Mouse (Mus musculus) stomach, embryonic 15.5 days (tissue): ENCODE data around the gene Acads. TPM values are rescaled to one million over a fixed set of nuclear protein-coding genes. Genes with fewer than 3 reads are reported as not detected.
"Not testable (repeated sequence)": the region's sequence is repeated elsewhere in the genome, so short reads cannot be mapped to it uniquely, and the experiment has no call there.

ENCODE experiments used
- ATAC-seq: fragments of 200-750 bp; cut with Nextera tagmentation; 2 replicates; pipeline ENCODE4 v1.8.0; 2017; ENCODE audit warnings: low read depth, moderate number of reproducible peaks, moderate TSS enrichment; ENCODE audit not compliant: insufficient read depth, low FRiP score
- H3K27ac ChIP-seq: fragments of 300-500 bp; sonication (generic); 2 replicates; pipeline ENCODE4 v1.5.1; 2015; ENCODE audit warnings: mild to moderate bottlenecking, inconsistent platforms
- H3K27me3 ChIP-seq: fragments of 300-500 bp; sonication (generic); replicated peaks from 2 replicates; pipeline ENCODE4 v1.6.1; 2015; ENCODE audit warnings: inconsistent platforms
- H3K36me3 ChIP-seq: fragments of 300-500 bp; sonication (generic); 2 replicates; pipeline ENCODE4 v1.6.1; 2015; ENCODE audit warnings: inconsistent platforms
- H3K4me1 ChIP-seq: fragments of 300-500 bp; sonication (generic); 2 replicates; pipeline ENCODE4 v1.6.1; 2015; ENCODE audit warnings: inconsistent platforms
- H3K4me2 ChIP-seq: fragments of 300-500 bp; sonication (generic); 2 replicates; pipeline ENCODE4 v1.6.1; 2015; ENCODE audit warnings: mild to moderate bottlenecking, inconsistent platforms
- H3K4me3 ChIP-seq: fragments of 300-500 bp; sonication (generic); replicated peaks from 2 replicates; pipeline ENCODE4 v1.5.1; 2015; ENCODE audit warnings: inconsistent platforms
- H3K9ac ChIP-seq: fragments of 300-500 bp; sonication (generic); 2 replicates; pipeline ENCODE4 v1.6.1; 2015; ENCODE audit warnings: inconsistent platforms
- H3K9me3 ChIP-seq: fragments of 300-500 bp; sonication (generic); 2 replicates; pipeline ENCODE4 v1.6.1; 2016; ENCODE audit warnings: inconsistent platforms
- WGBS: fragments of 180-500 bp; shearing (Covaris S2); methylation state at CpG from one replicate; pipeline ENCODE4 v1.1.7; 2015; 5-methylcytosine and 5-hydroxymethylcytosine counted together
- polyA plus RNA-seq: library from polyadenylated mRNA; unstranded; fragments of >200 nt; fragmentation: Nextera tagmentation; extraction: Ambion mirVana; gene quantifications from 2 replicates; pipeline ENCODE4 v1.2.1, GENCODE M21; 2015

The Acads gene
- polyA plus RNA-seq = 64.1 and 71.1 TPM in 2 replicates

- Histone ChIP-seq H3K4me1 (peaks cover 3% of the 10 kb centered on the region; the same call in 1 of the 2 replicates), H3K27me3 (no peaks in the 10 kb centered on the region), H3K4me3 (peak within 1 kb of the TSS; percentile 91), H3K36me3 (peaks cover 16% of the 10 kb centered on the region), H3K27ac (peak within 1 kb of the TSS; percentile 74), H3K9me3 (no peaks in the 10 kb centered on the region), H3K4me2 (peak within 1 kb of the TSS; percentile 87), H3K9ac (peak within 1 kb of the TSS; percentile 80)
- ATAC-seq = peak; percentile 94
- under 1% methylated on average over 39 of the region's 39 CpGs for WGBS
These were observed at the start of gene Acads for GRCm38 (mm10) chr5:115118961-115119570. Gene Acads (minus strand): TSS chr5:115119346.

DNA sequence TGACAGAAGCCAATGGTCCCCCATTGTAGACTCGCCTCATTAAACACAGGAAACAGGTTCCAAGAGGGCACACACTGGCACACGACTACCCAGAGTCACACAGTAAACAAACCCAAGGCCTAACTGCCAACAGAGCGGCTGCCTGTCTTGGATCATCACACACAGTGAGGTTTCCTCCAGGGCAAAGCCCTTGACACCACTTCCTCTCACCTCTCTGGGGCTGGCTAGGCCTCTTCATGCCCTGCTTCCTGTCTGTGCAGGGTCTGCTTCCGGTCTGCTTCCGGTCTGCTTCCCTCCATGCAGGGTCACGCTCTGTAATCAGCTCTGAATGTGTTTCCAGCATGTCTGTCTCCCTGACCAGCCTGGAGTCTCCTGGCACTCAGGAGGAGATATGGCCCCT lies 48.2 kb upstream of the Acads start:
- Histone ChIP-seq H3K27ac (no peak overlapping the region), H3K9me3 (no peaks in the 10 kb centered on the region), H3K4me3 (no peak overlapping the region), H3K27me3 (no peaks in the 10 kb centered on the region), H3K36me3 (no peaks in the 10 kb centered on the region), H3K4me1 (peaks cover 34% of the 10 kb centered on the region), H3K4me2 (no peak overlapping the region), H3K9ac (no peak overlapping the region)
- no peak for ATAC-seq
- 69% methylated on average over 6 of the region's 6 CpGs for WGBS

- peaks cover 34% of the 10 kb centered on the region for H3K4me1 ChIP-seq
- H3K4me2 ChIP-seq = no peak overlapping the region
- no peaks in the 10 kb centered on the region for H3K36me3 ChIP-seq
- 77% methylated on average over 7 of the region's 7 CpGs for WGBS
- no peak for ATAC-seq
- H3K27ac ChIP-seq = peak overlapping the region; percentile 73
- no peak overlapping the region for H3K4me3 ChIP-seq
- H3K9me3 ChIP-seq = no peaks in the 10 kb centered on the region
- H3K9ac ChIP-seq = no peak overlapping the region
- H3K27me3 ChIP-seq = no peaks in the 10 kb centered on the region
These were observed 47.7 kb upstream of the Acads start for GRCm38 (mm10) chr5:115166815-115167194.

DNA sequence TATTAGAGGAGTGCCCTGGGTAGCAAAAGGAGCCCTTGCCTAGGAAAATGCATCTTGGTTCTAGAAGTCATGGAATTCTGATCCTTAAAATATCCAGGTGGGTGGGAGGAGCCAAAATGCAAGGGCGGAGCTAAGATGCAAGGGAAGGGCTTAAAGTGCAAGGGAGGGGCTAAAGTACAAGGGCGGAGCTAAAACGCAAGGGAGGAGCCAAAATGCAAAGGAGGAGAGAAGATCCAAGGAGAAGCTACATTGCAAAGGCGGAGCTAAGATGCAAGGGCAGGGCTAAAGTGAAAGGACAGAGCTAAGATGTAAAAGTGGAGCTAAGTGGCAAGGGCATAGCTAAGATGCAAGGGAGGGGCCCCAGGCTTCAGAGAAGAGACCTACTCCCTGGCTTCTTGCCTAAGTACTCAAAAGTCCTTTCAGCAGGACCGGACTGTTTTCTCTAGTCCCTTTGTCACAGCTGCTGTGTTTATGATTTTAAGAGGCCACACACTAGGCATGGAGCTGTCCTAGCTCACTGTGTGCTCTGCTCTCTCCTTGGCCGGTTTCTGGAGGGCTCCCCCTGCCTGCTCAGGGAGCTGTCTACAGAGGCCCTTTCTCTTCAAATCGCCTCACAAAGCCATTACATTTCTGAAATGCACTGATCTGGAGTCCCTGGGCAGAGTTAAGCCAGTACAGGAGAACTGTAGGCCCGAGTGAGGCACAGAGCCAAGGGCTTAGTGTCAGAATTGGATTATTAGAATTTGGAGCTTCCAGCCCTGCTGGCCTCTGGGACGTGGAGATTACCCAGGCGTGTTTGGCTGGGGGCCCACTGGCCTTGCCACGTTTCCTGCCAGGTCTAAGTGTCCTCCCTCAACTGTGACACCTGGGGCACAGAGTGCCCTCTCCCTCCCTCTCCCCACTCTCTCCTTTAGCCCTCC lies 47.0 kb upstream of the Acads start:
- 37% methylated on average over 11 of the region's 11 CpGs for WGBS
- no peak overlapping the region for H3K4me3 ChIP-seq
- no peaks in the 10 kb centered on the region for H3K9me3 ChIP-seq
- H3K36me3 ChIP-seq = no peaks in the 10 kb centered on the region
- H3K9ac ChIP-seq = no peak overlapping the region
- H3K27ac ChIP-seq = peak overlapping the region; percentile 73
- H3K27me3 ChIP-seq = no peaks in the 10 kb centered on the region
- no peak overlapping the region for H3K4me2 ChIP-seq
- peaks cover 37% of the 10 kb centered on the region for H3K4me1 ChIP-seq
- peak; percentile 33; the same call in 1 of the 2 replicates for ATAC-seq

- no peak overlapping the region for H3K27ac ChIP-seq
- no peak overlapping the region for H3K4me3 ChIP-seq
- H3K9me3 ChIP-seq = no peaks in the 10 kb centered on the region
- H3K27me3 ChIP-seq = no peaks in the 10 kb centered on the region
- no peak for ATAC-seq
- no peaks in the 10 kb centered on the region for H3K36me3 ChIP-seq
- H3K4me2 ChIP-seq = no peak overlapping the region
- H3K9ac ChIP-seq = no peak overlapping the region
- WGBS = 58% methylated on average over 9 of the region's 9 CpGs
- peaks cover 37% of the 10 kb centered on the region for H3K4me1 ChIP-seq
These were observed 46.2 kb upstream of the Acads start for GRCm38 (mm10) chr5:115165351-115165750.

- not testable (repeated sequence) for H3K36me3 ChIP-seq, H3K9me3 ChIP-seq, H3K4me2 ChIP-seq, ATAC-seq, H3K27ac ChIP-seq, H3K9ac ChIP-seq, H3K27me3 ChIP-seq, H3K4me3 ChIP-seq
- H3K4me1 ChIP-seq = peaks cover 37% of the 10 kb centered on the region
- WGBS = 65% methylated on average over 4 of the region's 4 CpGs
These were observed 45.3 kb upstream of the Acads start for GRCm38 (mm10) chr5:115164446-115164845.

GRCm38 (mm10) chr5:115163563-115163962 lies 44.4 kb upstream of the Acads start:
- Histone ChIP-seq H3K4me2 (peak overlapping the region; percentile 21; the same call in 1 of the 2 replicates), H3K27me3 (no peaks in the 10 kb centered on the region), H3K9ac (no peak overlapping the region), H3K27ac (no peak overlapping the region), H3K9me3 (no peaks in the 10 kb centered on the region), H3K4me3 (no peak overlapping the region), H3K36me3 (no peaks in the 10 kb centered on the region), H3K4me1 (peaks cover 35% of the 10 kb centered on the region)
- 38% methylated on average over 8 of the region's 8 CpGs for WGBS
- ATAC-seq = no peak

- not testable (repeated sequence) for H3K4me2 ChIP-seq, ATAC-seq, H3K9ac ChIP-seq, H3K4me3 ChIP-seq, H3K9me3 ChIP-seq, H3K27ac ChIP-seq, H3K27me3 ChIP-seq, H3K36me3 ChIP-seq
- 77% methylated on average over 1 of the region's 1 CpGs for WGBS
- H3K4me1 ChIP-seq = peaks cover 25% of the 10 kb centered on the region
These were observed 42.8 kb upstream of the Acads start for GRCm38 (mm10) chr5:115161940-115162279.

- peak overlapping the region; percentile 59 for H3K27ac ChIP-seq
- no peak for ATAC-seq
These were observed 42.2 kb upstream of the Acads start for GRCm38 (mm10) chr5:115161064-115161939.

GRCm38 (mm10) chr5:115160655-115161054 lies 41.5 kb upstream of the Acads start:
- Histone ChIP-seq H3K4me1 (peaks cover 21% of the 10 kb centered on the region), H3K9me3 (no peaks in the 10 kb centered on the region), H3K36me3 (no peaks in the 10 kb centered on the region), H3K9ac (no peak overlapping the region), H3K4me3 (no peak overlapping the region), H3K4me2 (no peak overlapping the region), H3K27me3 (no peaks in the 10 kb centered on the region), H3K27ac (0 out of 2 replicates have a peak overlapping the region, but pooled peaks have one; percentile 21)
- WGBS = 69% methylated on average over 6 of the region's 6 CpGs
- no peak for ATAC-seq

More at GRCm38 (mm10) chr5:115161064-115161939, 42.2 kb upstream of the Acads start:
- H3K36me3 ChIP-seq = no peaks in the 10 kb centered on the region
- H3K4me1 ChIP-seq = peaks cover 21% of the 10 kb centered on the region
- H3K9me3 ChIP-seq = no peaks in the 10 kb centered on the region
- no peaks in the 10 kb centered on the region for H3K27me3 ChIP-seq
- WGBS = 40% methylated on average over 13 of the region's 13 CpGs
- H3K4me3 ChIP-seq = no peak overlapping the region
- no peak overlapping the region for H3K4me2 ChIP-seq
- no peak overlapping the region for H3K9ac ChIP-seq

DNA sequence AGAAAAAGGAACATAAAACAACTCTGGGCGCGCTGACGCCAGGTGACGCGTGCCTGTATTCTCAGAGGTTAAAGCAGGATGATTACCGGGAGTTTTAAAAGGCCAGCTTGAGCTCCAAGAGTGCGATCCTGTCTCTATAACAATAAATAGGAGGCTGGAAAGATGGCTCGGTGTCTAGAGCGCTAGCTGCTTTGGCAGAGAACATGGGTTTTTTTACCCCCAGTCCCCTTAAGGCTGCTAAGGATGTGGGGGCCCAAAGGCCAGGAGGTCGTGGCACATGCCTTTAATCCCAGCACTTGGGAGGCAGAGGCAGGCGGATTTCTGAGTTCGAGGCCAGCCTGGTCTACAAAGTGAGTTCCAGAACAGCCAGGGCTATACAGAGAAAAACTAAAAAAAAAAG lies 40.0 kb upstream of the Acads start:
- no peak for ATAC-seq
- 29% methylated on average over 12 of the region's 12 CpGs for WGBS
- Histone ChIP-seq H3K36me3 (no peaks in the 10 kb centered on the region), H3K4me2 (peak overlapping the region; percentile 75), H3K9me3 (no peaks in the 10 kb centered on the region), H3K4me1 (peaks cover 35% of the 10 kb centered on the region), H3K4me3 (peak overlapping the region; percentile 86), H3K27me3 (no peaks in the 10 kb centered on the region), H3K27ac (peak overlapping the region; percentile 97), H3K9ac (peak overlapping the region; percentile 53; the same call in 1 of the 2 replicates)
